Mouse (Mus musculus) brain, embryonic 14.5 days (tissue): ENCODE measurements around the gene Gm20481. TPM values are rescaled to one million over a fixed set of nuclear protein-coding genes. Genes with fewer than 3 reads are reported as not detected.
"Not testable (repeated sequence)": the region's sequence is repeated elsewhere in the genome, so short reads cannot be mapped to it uniquely, and the experiment has no call there.

Experiments used
- DNase-seq: peaks from one replicate; pipeline ENCODE4 v3.0.0-alpha.2; 2011; ENCODE audit warnings: low read depth
- CTCF ChIP-seq: fragments of 200-500 bp; IDR thresholded peaks from 2 replicates; pipeline ENCODE4 v1.5.1; 2012; ENCODE audit warnings: inconsistent platforms, mild to moderate bottlenecking, moderate library complexity, borderline replicate concordance; ENCODE audit not compliant: insufficient read depth, insufficient read length; ENCODE audit errors: extremely low read depth
- POLR2A ChIP-seq: fragments of 200-500 bp; IDR thresholded peaks from 2 replicates; pipeline ENCODE4 v1.6.1; 2012; ENCODE audit warnings: mild to moderate bottlenecking, inconsistent platforms, borderline replicate concordance; ENCODE audit not compliant: poor library complexity, insufficient read depth, insufficient read length, severe bottlenecking; ENCODE audit errors: extremely low read depth
- polyA plus RNA-seq: library from polyadenylated mRNA; depleted of rRNA; stranded (reverse); fragments of >200 nt; gene quantifications from 2 replicates; pipeline ENCODE4 v1.2.3, GENCODE M21; 2012

Gene Gm20481
- polyA plus RNA-seq, 1 experiment: not detected

- peak; percentile 22 for DNase-seq
Measured at GRCm38 (mm10) chr17:34941344-34942041, 28.2 kb upstream of the Gm20481 start.

GRCm38 (mm10) chr17:34943128-34943815, 26.4 kb upstream of the Gm20481 start:
- DNase-seq: no peak

More at GRCm38 (mm10) chr17:34941344-34942041, 28.2 kb upstream of the Gm20481 start:
- TF ChIP-seq POLR2A (no peak), CTCF (no peak)

GRCm38 (mm10) chr17:34944362-34944761, 25.4 kb upstream of the Gm20481 start:
- TF ChIP-seq POLR2A: no peak
- TF ChIP-seq CTCF: no peak
- DNase-seq: no peak

More at GRCm38 (mm10) chr17:34943128-34943815, 26.4 kb upstream of the Gm20481 start:
- TF ChIP-seq CTCF: no peak
- TF ChIP-seq POLR2A: no peak

- TF ChIP-seq CTCF: no peak
- TF ChIP-seq POLR2A: no peak
- no peak for DNase-seq
Measured at GRCm38 (mm10) chr17:34946486-34947140, 23.1 kb upstream of the Gm20481 start.

- DNase-seq: peak; percentile 48
- TF ChIP-seq CTCF (peak; percentile 42; the same call in 1 of the 2 replicates), POLR2A (no peak)
Measured at GRCm38 (mm10) chr17:34947606-34948005, 22.1 kb upstream of the Gm20481 start.

- DNase-seq: not testable (repeated sequence)
Measured at GRCm38 (mm10) chr17:34948721-34949552, 20.8 kb upstream of the Gm20481 start.

- 0 out of 2 replicates have a peak, but pooled peaks have one; percentile 12 for TF ChIP-seq POLR2A
- no peak for TF ChIP-seq CTCF
- peak; percentile 2 for DNase-seq
Measured at GRCm38 (mm10) chr17:34949553-34949969, 20.2 kb upstream of the Gm20481 start.

- TF ChIP-seq CTCF: peak; percentile 19; the same call in 1 of the 2 replicates
- no peak for TF ChIP-seq POLR2A
- peak; percentile 18 for DNase-seq
Measured at GRCm38 (mm10) chr17:34950514-34951455, 18.9 kb upstream of the Gm20481 start.

GRCm38 (mm10) chr17:34951636-34952377, 17.9 kb upstream of the Gm20481 start:
- peak; percentile 43 for DNase-seq
- TF ChIP-seq CTCF (no peak), POLR2A (no peak)

- DNase-seq: peak; percentile 90
- peak; percentile 91; the same call in 1 of the 2 replicates for TF ChIP-seq POLR2A
- peak; percentile 60; the same call in 1 of the 2 replicates for TF ChIP-seq CTCF
Measured at GRCm38 (mm10) chr17:34952378-34953040, 17.2 kb upstream of the Gm20481 start.
